Mouse (Mus musculus): ENCODE results near the gene Crybb3.

DNA sequence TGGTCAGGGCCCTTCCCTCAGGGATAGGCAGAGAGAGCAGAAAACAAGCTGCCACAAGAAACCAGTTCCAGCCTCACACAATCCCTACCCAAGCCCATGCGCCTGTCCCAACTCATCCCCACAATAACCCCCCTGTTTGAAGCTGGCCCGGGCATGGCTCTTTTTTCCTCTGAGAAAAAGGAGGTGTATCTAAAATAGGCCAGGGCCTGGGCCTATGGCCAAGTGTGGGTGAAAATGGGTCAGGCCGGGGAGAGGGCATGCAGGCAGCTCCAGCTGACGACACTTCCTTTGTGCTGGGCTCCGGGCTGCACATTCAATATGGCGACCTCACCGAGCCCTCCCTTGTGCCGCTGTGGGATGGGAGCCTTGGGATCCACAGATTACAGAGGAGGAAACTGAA, 37.9 kb downstream of the Crybb3 start:
- TF ChIP-seq POLR2A (IDR thresholded peaks at IDR 0.05; ENCODE audit: low read depth, low read length) (no peak), USF1 (IDR thresholded peaks at IDR 0.05; ENCODE audit: low read depth, low read length) (no peak), CTCF (conservative IDR thresholded peaks at IDR 0.05 in 1 of 2, IDR thresholded peaks at IDR 0.05 in 1 of 2; ENCODE audit: low read depth in 2 of 2, low read length in 2 of 2) (no peak), MAFK (IDR thresholded peaks at IDR 0.05; ENCODE audit: insufficient replicate concordance, low read length) (no peak)
